Comparison of ENCODE assay signal across 17 mouse cellular contexts in the genomic region with DNA sequence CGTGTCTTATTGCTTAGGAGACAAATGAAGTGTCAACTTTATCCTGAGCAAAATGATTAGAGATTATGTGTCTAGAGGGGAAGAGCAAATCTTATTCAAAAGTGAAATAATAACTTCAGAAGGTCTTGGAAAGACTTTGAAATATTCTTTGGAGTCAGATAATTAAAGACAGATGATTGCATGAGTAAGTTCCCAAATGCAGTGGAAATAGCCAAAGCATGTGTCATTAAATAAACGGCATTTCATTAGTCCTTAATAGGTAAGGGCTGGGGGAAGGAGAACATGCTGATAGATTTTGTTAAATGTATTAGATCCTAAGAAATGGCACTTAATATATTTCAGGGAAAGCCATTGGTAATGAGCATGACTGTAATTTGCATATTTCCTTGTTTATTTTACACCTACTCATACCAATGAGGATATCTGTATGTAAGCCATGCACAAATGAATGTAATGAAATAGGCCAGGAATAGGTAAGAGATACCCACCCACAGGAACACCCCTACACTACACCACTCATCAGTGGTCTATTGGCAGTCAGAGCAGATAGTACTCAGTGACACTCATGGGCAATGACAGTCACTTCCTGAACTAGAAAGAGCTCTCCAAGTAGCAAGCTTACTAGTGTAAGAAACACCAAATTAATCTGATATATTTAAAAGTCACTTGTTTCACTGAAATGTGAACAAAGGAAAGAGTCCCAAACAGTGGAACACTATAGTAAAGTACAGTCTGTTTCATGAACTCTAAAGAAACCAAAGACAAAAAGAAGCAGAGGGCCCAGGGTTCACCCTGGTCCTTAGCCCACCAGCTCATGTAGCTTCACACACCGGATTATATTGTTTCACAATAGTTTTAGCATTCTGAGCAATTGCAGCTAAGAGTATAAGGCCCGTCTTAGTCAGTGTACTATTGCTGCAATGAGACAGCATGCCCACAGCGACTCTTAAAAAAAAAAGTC.
"Had no signal": no experiment of that assay in that cellular context is flagged by ENCODE, and none has a peak within 500 bp of the region (broad histone marks: within the 10 kb centered on the region; RNA-seq: fewer than 3 reads in every experiment).

No protein-coding gene starts in this region.

- ATAC-seq: intestine, embryonic 16.5 days; midbrain, embryonic 13.5 days; midbrain, embryonic 16.5 days had no signal

- H3K4me1 ChIP-seq: liver, embryonic 13.5 days; midbrain, embryonic 10.5 days; midbrain, embryonic 13.5 days had no signal

- DNase-seq: kidney, adult 18-20 months; kidney, adult 9 months; kidney, postnatal 14 days; kidney, postnatal 4 days; liver, embryonic 13.5 days; lung, postnatal 36 days; right cerebral cortex, postnatal 4 days; thymus, adult 2 months; thymus, postnatal 14 days; thymus, postnatal 4 days had no signal

- H3K9me3 ChIP-seq: liver, embryonic 13.5 days; midbrain, embryonic 10.5 days; midbrain, embryonic 13.5 days had no signal

- H3K36me3 ChIP-seq: liver, embryonic 13.5 days; midbrain, embryonic 10.5 days; midbrain, embryonic 13.5 days had no signal

- H3K27me3 ChIP-seq: liver, embryonic 13.5 days; megakaryocyte, embryonic 14.5 days; midbrain, embryonic 13.5 days had no signal

- H3K9ac ChIP-seq: liver, embryonic 13.5 days; midbrain, embryonic 13.5 days had no signal

- H3K4me3 ChIP-seq: liver, embryonic 13.5 days; megakaryocyte, embryonic 14.5 days; midbrain, embryonic 10.5 days; midbrain, embryonic 13.5 days; myocyte had no signal

- H3K4me2 ChIP-seq: liver, embryonic 13.5 days; midbrain, embryonic 13.5 days had no signal

- H3K27ac ChIP-seq: liver, embryonic 13.5 days; midbrain, embryonic 10.5 days; midbrain, embryonic 13.5 days; stomach, postnatal 0 days had no signal
